Mouse (Mus musculus) hindbrain, embryonic 14.5 days (tissue): Measurements from ENCODE around the gene Mob1a. TPM values are rescaled to one million over a fixed set of nuclear protein-coding genes. Genes with fewer than 3 reads are reported as not detected.

Experiments
- ATAC-seq: fragments of 200-750 bp; cut with Nextera tagmentation; 2 replicates; pipeline ENCODE4 v1.8.0; 2017; ENCODE audit warnings: moderate number of reproducible peaks, mild to moderate bottlenecking, moderate TSS enrichment, moderate library complexity; ENCODE audit not compliant: low FRiP score
- DNase-seq: peaks from one replicate; pipeline ENCODE4 v3.0.0-alpha.2; 2015; ENCODE audit warnings: low spot score
- H3K27ac ChIP-seq: fragments of 300-500 bp; sonication (generic); 2 replicates; pipeline ENCODE4 v1.5.1; 2014; ENCODE audit warnings: mild to moderate bottlenecking, moderate library complexity
- H3K27me3 ChIP-seq: fragments of 300-500 bp; sonication (generic); 2 replicates; pipeline ENCODE4 v1.6.1; 2014; ENCODE audit warnings: mild to moderate bottlenecking, low read length, mixed read lengths; ENCODE audit not compliant: control insufficient read depth, insufficient read depth
- H3K36me3 ChIP-seq: fragments of 300-500 bp; sonication (generic); replicated peaks from 2 replicates; pipeline ENCODE4 v1.6.1; 2014; ENCODE audit not compliant: control insufficient read depth, insufficient read depth
- H3K4me1 ChIP-seq: fragments of 300-500 bp; sonication (generic); replicated peaks from 2 replicates; pipeline ENCODE4 v1.6.1; 2014; ENCODE audit warnings: antibody characterized with exemption, low read length, mixed read lengths; ENCODE audit not compliant: control insufficient read depth, insufficient read depth
- H3K4me2 ChIP-seq: fragments of 300-500 bp; sonication (generic); replicated peaks from 2 replicates; pipeline ENCODE4 v1.6.1; 2014; ENCODE audit warnings: mild to moderate bottlenecking, moderate library complexity
- H3K4me3 ChIP-seq: fragments of 300-500 bp; sonication (generic); replicated peaks from 2 replicates; pipeline ENCODE4 v1.5.1; 2014; ENCODE audit warnings: mild to moderate bottlenecking, low read length
- H3K9ac ChIP-seq: fragments of 300-500 bp; sonication (generic); 2 replicates; pipeline ENCODE4 v1.6.1; 2014
- H3K9me3 ChIP-seq: fragments of 300-500 bp; sonication (generic); 2 replicates; pipeline ENCODE4 v1.6.1; 2016; ENCODE audit warnings: low read length; ENCODE audit not compliant: control insufficient read depth
- WGBS: fragments of 180-500 bp; shearing (Covaris S2); extraction: QIAGEN DNeasy Blood & Tissue Kit; methylation state at CpG from one replicate; pipeline ENCODE4 v1.1.7; 2014; 5-methylcytosine and 5-hydroxymethylcytosine counted together
- polyA plus RNA-seq: library from polyadenylated mRNA; unstranded; fragments of >200 nt; fragmentation: Nextera tagmentation; extraction: Ambion mirVana; gene quantifications from 2 replicates; pipeline ENCODE4 v1.2.1, GENCODE M21; 2014

The Mob1a gene
- polyA plus RNA-seq, 1 experiment from 2014 or later = 27.8 TPM

GRCm38 (mm10) chr6:83370316-83370965, 44.6 kb downstream of the Mob1a start:
- DNase-seq (no peak), ATAC-seq (no peak)
- 93% methylated on average over 21 of the region's 21 CpGs for WGBS
- no peaks in the 10 kb centered on the region for H3K9me3 ChIP-seq
- H3K4me3 ChIP-seq = no peak overlapping the region
- H3K27ac ChIP-seq = no peak overlapping the region
- H3K27me3 ChIP-seq = no peaks in the 10 kb centered on the region
- H3K9ac ChIP-seq = no peak overlapping the region
- H3K4me1 ChIP-seq = no peaks in the 10 kb centered on the region
- H3K4me2 ChIP-seq = no peak overlapping the region
- H3K36me3 ChIP-seq = peaks cover 99% of the 10 kb centered on the region

GRCm38 (mm10) chr6:83371350-83371749, 45.5 kb downstream of the Mob1a start:
- Histone ChIP-seq H3K4me2 (no peak overlapping the region), H3K27ac (no peak overlapping the region), H3K9me3 (no peaks in the 10 kb centered on the region), H3K4me1 (no peaks in the 10 kb centered on the region), H3K36me3 (peaks cover 100% of the 10 kb centered on the region), H3K9ac (no peak overlapping the region), H3K27me3 (no peaks in the 10 kb centered on the region), H3K4me3 (no peak overlapping the region)
- DNase-seq (no peak), ATAC-seq (no peak)
- WGBS = 89% methylated on average over 3 of the region's 3 CpGs

GRCm38 (mm10) chr6:83373704-83374300, 48.0 kb downstream of the Mob1a start:
- H3K36me3 ChIP-seq = peaks cover 100% of the 10 kb centered on the region
- no peaks in the 10 kb centered on the region for H3K9me3 ChIP-seq
- no peaks in the 10 kb centered on the region for H3K27me3 ChIP-seq
- no peak overlapping the region for H3K27ac ChIP-seq
- WGBS = 87% methylated on average over 9 of the region's 9 CpGs
- DNase-seq = no peak
- H3K4me1 ChIP-seq = no peaks in the 10 kb centered on the region
- H3K9ac ChIP-seq = no peak overlapping the region
- H3K4me3 ChIP-seq = no peak overlapping the region
- no peak overlapping the region for H3K4me2 ChIP-seq
- no peak for ATAC-seq

- Histone ChIP-seq H3K4me3 (no peak overlapping the region), H3K4me1 (no peaks in the 10 kb centered on the region), H3K9me3 (no peaks in the 10 kb centered on the region), H3K4me2 (no peak overlapping the region), H3K9ac (no peak overlapping the region), H3K36me3 (peaks cover 85% of the 10 kb centered on the region), H3K27ac (no peak overlapping the region), H3K27me3 (no peaks in the 10 kb centered on the region)
- 86% methylated on average over 10 of the region's 10 CpGs for WGBS
- DNase-seq (no peak), ATAC-seq (no peak)
Measured at GRCm38 (mm10) chr6:83381510-83382491, 56.0 kb downstream of the Mob1a start.

- no peak overlapping the region for H3K4me3 ChIP-seq
- no peak overlapping the region for H3K9ac ChIP-seq
- no peak for ATAC-seq
- H3K36me3 ChIP-seq = peaks cover 47% of the 10 kb centered on the region
- no peaks in the 10 kb centered on the region for H3K9me3 ChIP-seq
- WGBS = 93% methylated on average over 9 of the region's 9 CpGs
- H3K4me1 ChIP-seq = no peaks in the 10 kb centered on the region
- DNase-seq = no peak
- H3K27me3 ChIP-seq = no peaks in the 10 kb centered on the region
- no peak overlapping the region for H3K4me2 ChIP-seq
- no peak overlapping the region for H3K27ac ChIP-seq
Measured at GRCm38 (mm10) chr6:83385569-83386090, 59.8 kb downstream of the Mob1a start.

GRCm38 (mm10) chr6:83392166-83392780, 66.5 kb downstream of the Mob1a start:
- no peak overlapping the region for H3K27ac ChIP-seq
- no peaks in the 10 kb centered on the region for H3K4me1 ChIP-seq
- DNase-seq (no peak), ATAC-seq (no peak)
- no peaks in the 10 kb centered on the region for H3K27me3 ChIP-seq
- H3K36me3 ChIP-seq = peaks cover 26% of the 10 kb centered on the region
- H3K9me3 ChIP-seq = no peaks in the 10 kb centered on the region
- no peak overlapping the region for H3K4me3 ChIP-seq
- H3K4me2 ChIP-seq = no peak overlapping the region
- WGBS = 86% methylated on average over 8 of the region's 8 CpGs
- no peak overlapping the region for H3K9ac ChIP-seq

Other genes with a start within 250 kb of the Mob1a start
- gene Pcgf1, start 248.1 kb upstream of the Mob1a start, polyA plus RNA-seq = 36.3 and 36.7 TPM in 2 replicates
- not detected in 2 replicates for gene Lbx2, start 239.6 kb upstream of the Mob1a start, polyA plus RNA-seq
- 3.5 and 4.2 TPM in 2 replicates for gene Ccdc142, start 224.4 kb upstream of the Mob1a start, polyA plus RNA-seq
- gene Gm42688, start 224.4 kb upstream of the Mob1a start, polyA plus RNA-seq = 4.9 and 5.3 TPM in 2 replicates
- gene Mrpl53, start 217.0 kb upstream of the Mob1a start, polyA plus RNA-seq = 110 and 129 TPM in 2 replicates
- gene Mogs, start 210.5 kb upstream of the Mob1a start, polyA plus RNA-seq = 23.9 and 24.0 TPM in 2 replicates
- 114 and 134 TPM in 2 replicates for gene Wbp1, start 204.5 kb upstream of the Mob1a start, polyA plus RNA-seq
- 15.4 and 15.8 TPM in 2 replicates for gene Ino80b, start 200.6 kb upstream of the Mob1a start, polyA plus RNA-seq
- 8.9 and 9.8 TPM in 2 replicates for gene Rtkn, start 190.6 kb upstream of the Mob1a start, polyA plus RNA-seq
- gene Wdr54, start 169.6 kb upstream of the Mob1a start, polyA plus RNA-seq = 17.8 and 18.0 TPM in 2 replicates
- 7.1 and 7.5 TPM in 2 replicates for gene 1700003E16Rik, start 169.6 kb upstream of the Mob1a start, polyA plus RNA-seq
- 147 and 155 TPM in 2 replicates for gene Dctn1, start 160.1 kb upstream of the Mob1a start, polyA plus RNA-seq
- gene Slc4a5, start 106.2 kb upstream of the Mob1a start, polyA plus RNA-seq = 3.5 and 4.8 TPM in 2 replicates
- 30.4 and 35.7 TPM in 2 replicates for gene Mthfd2, start 108 bp upstream of the Mob1a start, polyA plus RNA-seq
- 60.3 and 61.5 TPM in 2 replicates for gene Bola3, start 23.1 kb downstream of the Mob1a start, polyA plus RNA-seq
- gene Tet3, start 133.1 kb downstream of the Mob1a start, polyA plus RNA-seq = 43.6 and 52.2 TPM in 2 replicates
- gene Dguok, start 181.0 kb downstream of the Mob1a start, polyA plus RNA-seq = 68.8 and 69.2 TPM in 2 replicates
- 2.6 and 3.3 TPM in 2 replicates for gene Actg2, start 210.2 kb downstream of the Mob1a start, polyA plus RNA-seq
- gene Stambp, start 246.7 kb downstream of the Mob1a start, polyA plus RNA-seq = 59.4 and 63.6 TPM in 2 replicates